Mouse (Mus musculus): ENCODE results near the gene AC131692.1.

- TF ChIP-seq CTCF (IDR thresholded peaks at IDR 0.05; ENCODE audit: extremely low read depth, insufficient read depth, insufficient read length, insufficient replicate concordance) (no peak), POLR2A (IDR thresholded peaks at IDR 0.05; ENCODE audit: low read depth, low read length) (no peak)
Measured at GRCm38 (mm10) chr19:6140374-6140677, 46.1 kb downstream of the AC131692.1 start.

All from spleen, adult 2 months (tissue).